Mouse (Mus musculus) cerebellum, adult 2 months (tissue): Measurements from ENCODE around the gene Sypl2.

Experiments
- CTCF ChIP-seq: fragments of 200-500 bp; IDR thresholded peaks from 2 replicates; pipeline ENCODE4 v1.5.1; 2011; ENCODE audit warnings: low read depth, mild to moderate bottlenecking, control low read depth, low read length, moderate library complexity, borderline replicate concordance; ENCODE audit not compliant: insufficient read depth
- POLR2A ChIP-seq: fragments of 200-500 bp; IDR thresholded peaks from 2 replicates; pipeline ENCODE4 v1.6.1; 2011; ENCODE audit warnings: low read length, control low read depth, borderline replicate concordance; ENCODE audit not compliant: insufficient read depth

DNA sequence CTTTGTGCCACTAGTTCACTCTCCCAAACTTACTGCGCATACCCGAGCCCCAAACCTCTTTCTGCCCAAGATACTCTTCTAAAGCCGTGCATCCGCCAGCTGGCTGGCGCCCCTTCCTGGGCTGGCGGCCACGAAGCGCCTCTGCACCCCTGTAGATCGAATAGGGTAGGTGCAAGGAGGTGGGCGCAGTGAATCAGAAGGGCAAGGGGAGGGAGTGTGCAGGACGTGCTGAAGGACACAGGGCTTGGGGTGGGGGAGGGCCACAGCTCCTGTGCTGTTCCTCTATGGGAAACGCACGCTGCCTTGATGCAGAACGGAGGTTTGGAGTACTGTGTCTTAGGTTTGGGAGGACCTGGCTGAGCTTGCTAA lies 15.7 kb downstream of the Sypl2 start, which contains the start of gene Atxn7l2:
- no peak; the same call in 1 of the 2 replicates for TF ChIP-seq CTCF
- no peak for TF ChIP-seq POLR2A
